Mouse (Mus musculus) spleen, adult 2 months (tissue): Measurements from ENCODE around the gene Rasgef1b.

Source experiments
- CTCF ChIP-seq: fragments of 200-500 bp; IDR thresholded peaks from 2 replicates; pipeline ENCODE4 v1.5.1; 2011; ENCODE audit warnings: mild to moderate bottlenecking, inconsistent platforms; ENCODE audit not compliant: insufficient read depth, insufficient read length, insufficient replicate concordance; ENCODE audit errors: extremely low read depth
- POLR2A ChIP-seq: fragments of 200-500 bp; IDR thresholded peaks from 2 replicates; pipeline ENCODE4 v1.6.1; 2011; ENCODE audit warnings: low read depth, low read length, inconsistent platforms

GRCm38 (mm10) chr5:99403325-99403724 is 325.5 kb downstream of the Rasgef1b start:
- TF ChIP-seq POLR2A (no peak), CTCF (no peak)
